Mouse (Mus musculus): ENCODE data around the gene Apbb1ip. TPM values are rescaled to one million over a fixed set of nuclear protein-coding genes. Genes with fewer than 3 reads are reported as not detected.

The Apbb1ip gene
- polyA plus RNA-seq, 1 experiment from 2014 or later, result 12.0 TPM

DNA sequence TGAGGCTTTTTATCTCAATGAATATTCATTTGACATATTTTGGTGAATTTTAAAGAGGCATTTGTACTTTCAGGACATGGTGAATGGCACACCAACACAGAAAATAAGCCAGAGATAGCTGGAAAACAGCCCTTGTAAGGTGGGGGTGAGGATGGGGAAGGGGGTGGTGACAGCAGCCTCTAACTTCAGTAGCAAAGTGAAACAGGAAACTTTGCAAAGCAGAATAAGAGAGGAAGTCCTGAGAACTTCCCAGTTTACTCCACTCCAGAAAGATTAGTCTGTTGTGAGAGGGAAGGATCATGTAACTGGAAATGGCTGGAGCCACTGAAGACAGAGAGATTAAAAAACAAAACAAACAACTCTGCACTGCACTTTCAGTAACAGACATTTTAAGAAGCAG lies 26.0 kb upstream of the Apbb1ip start:
- no peak overlapping the region for H3K27ac ChIP-seq (ENCODE audit: low read depth, low read length)
- H3K36me3 ChIP-seq (ENCODE audit: control insufficient read depth, insufficient read depth, low read length), result no peaks in the 10 kb centered on the region
- ATAC-seq (replicated peaks; ENCODE audit: low FRiP score) (no peak), DNase-seq (ENCODE audit: low spot score) (no peak)
- H3K9ac ChIP-seq (ENCODE audit: low read depth, low read length), result no peak overlapping the region
- no peaks in the 10 kb centered on the region for H3K9me3 ChIP-seq (ENCODE audit: control insufficient read depth, low read length)
- H3K4me2 ChIP-seq, result no peak overlapping the region
- no peaks in the 10 kb centered on the region for H3K4me1 ChIP-seq (replicated peaks; ENCODE audit: control insufficient read depth, insufficient read depth, low read length)
- H3K4me3 ChIP-seq (ENCODE audit: low read depth, low read length), result no peak overlapping the region
- H3K27me3 ChIP-seq (replicated peaks; ENCODE audit: control insufficient read depth, insufficient read depth, low read length), result no peaks in the 10 kb centered on the region

DNA sequence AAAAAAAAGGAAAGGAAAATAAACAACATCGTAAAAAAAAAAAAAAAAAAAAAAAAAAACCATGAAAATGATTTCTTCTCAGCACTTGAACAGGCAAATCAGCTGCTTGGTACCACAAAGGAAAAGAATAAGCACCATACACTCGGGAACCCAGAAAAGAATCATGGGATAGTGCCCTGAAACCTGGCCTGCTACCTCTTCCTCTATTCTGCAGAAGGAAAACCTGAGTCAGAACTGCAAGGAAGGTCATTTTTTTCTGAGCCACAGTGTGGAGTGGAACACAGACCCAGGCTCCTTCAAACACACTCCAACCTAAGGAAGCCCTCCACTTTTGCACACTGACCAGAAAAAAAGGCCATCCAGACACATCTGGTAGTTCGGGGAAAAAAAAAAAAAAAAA lies 24.1 kb upstream of the Apbb1ip start:
- ATAC-seq (replicated peaks; ENCODE audit: low FRiP score), result no peak
- no peak overlapping the region for H3K4me2 ChIP-seq
- 66% methylated on average over 3 of the region's 3 CpGs for WGBS
- DNase-seq (ENCODE audit: low spot score), result no peak
- no peaks in the 10 kb centered on the region for H3K27me3 ChIP-seq (replicated peaks; ENCODE audit: control insufficient read depth, insufficient read depth, low read length)
- H3K4me1 ChIP-seq (replicated peaks; ENCODE audit: control insufficient read depth, insufficient read depth, low read length), result no peaks in the 10 kb centered on the region
- H3K36me3 ChIP-seq (ENCODE audit: control insufficient read depth, insufficient read depth, low read length), result no peaks in the 10 kb centered on the region
- no peak overlapping the region for H3K4me3 ChIP-seq (ENCODE audit: low read depth, low read length)
- no peak overlapping the region for H3K27ac ChIP-seq (ENCODE audit: low read depth, low read length)
- H3K9ac ChIP-seq (ENCODE audit: low read depth, low read length), result no peak overlapping the region
- no peaks in the 10 kb centered on the region for H3K9me3 ChIP-seq (ENCODE audit: control insufficient read depth, low read length)

DNA sequence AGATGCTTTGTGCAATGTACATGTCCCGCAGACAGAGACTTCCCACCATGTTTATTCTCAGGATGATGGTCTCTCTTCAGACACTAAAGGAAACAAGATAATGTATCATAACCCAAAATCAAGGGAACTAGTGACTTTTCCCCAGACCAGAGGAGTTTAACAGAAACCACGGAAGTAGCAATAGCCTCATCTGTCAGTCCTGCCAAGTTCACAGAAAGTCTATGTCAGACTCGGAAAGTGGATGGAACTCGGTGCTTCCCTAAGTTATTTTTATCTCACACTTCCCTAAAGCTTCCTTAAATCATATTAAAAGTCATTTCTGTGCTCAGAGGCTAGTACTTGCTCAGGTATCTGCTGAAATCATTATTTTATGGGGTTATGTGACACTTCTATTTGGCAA lies 21.4 kb upstream of the Apbb1ip start:
- Histone ChIP-seq H3K9ac (ENCODE audit: low read depth, low read length) (no peak overlapping the region), H3K4me3 (ENCODE audit: low read depth, low read length) (no peak overlapping the region), H3K27me3 (replicated peaks; ENCODE audit: control insufficient read depth, insufficient read depth, low read length) (no peaks in the 10 kb centered on the region), H3K9me3 (ENCODE audit: control insufficient read depth, low read length) (no peaks in the 10 kb centered on the region), H3K4me2 (no peak overlapping the region), H3K36me3 (ENCODE audit: control insufficient read depth, insufficient read depth, low read length) (no peaks in the 10 kb centered on the region), H3K4me1 (replicated peaks; ENCODE audit: control insufficient read depth, insufficient read depth, low read length) (no peaks in the 10 kb centered on the region), H3K27ac (ENCODE audit: low read depth, low read length) (no peak overlapping the region)
- ATAC-seq (replicated peaks; ENCODE audit: low FRiP score) (no peak), DNase-seq (ENCODE audit: low spot score) (no peak)
- 30% methylated on average over 4 of the region's 4 CpGs for WGBS

DNA sequence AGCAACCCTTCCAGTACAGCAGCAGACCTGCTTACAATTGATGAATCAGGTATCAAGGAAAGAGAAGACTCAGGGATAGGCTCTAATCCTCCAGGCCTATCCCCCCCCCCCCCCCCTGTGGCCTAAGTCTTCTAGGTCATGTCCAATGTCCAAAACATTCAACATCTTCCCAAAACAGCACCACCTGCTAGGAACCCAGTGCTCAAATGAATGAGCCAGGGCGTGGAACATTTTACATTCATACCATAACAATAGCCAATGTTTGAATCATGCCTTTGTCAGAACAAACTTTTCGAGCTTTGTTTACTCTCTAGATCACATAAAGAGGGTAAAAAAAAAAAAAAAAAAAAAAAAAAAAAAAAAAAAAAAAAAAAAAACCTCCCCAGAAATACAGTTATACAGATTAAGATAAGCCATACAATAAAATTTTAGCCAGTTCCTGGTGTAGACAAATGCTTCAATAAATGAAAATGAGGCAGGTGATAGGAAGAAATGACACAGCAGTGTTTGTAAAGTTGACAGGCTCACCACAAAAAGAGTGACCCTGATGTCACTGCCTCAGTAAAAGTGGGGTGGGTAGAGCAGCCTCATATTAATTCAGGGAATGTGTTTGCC lies 20.3 kb upstream of the Apbb1ip start:
- WGBS, result 84% methylated on average over 2 of the region's 2 CpGs

DNA sequence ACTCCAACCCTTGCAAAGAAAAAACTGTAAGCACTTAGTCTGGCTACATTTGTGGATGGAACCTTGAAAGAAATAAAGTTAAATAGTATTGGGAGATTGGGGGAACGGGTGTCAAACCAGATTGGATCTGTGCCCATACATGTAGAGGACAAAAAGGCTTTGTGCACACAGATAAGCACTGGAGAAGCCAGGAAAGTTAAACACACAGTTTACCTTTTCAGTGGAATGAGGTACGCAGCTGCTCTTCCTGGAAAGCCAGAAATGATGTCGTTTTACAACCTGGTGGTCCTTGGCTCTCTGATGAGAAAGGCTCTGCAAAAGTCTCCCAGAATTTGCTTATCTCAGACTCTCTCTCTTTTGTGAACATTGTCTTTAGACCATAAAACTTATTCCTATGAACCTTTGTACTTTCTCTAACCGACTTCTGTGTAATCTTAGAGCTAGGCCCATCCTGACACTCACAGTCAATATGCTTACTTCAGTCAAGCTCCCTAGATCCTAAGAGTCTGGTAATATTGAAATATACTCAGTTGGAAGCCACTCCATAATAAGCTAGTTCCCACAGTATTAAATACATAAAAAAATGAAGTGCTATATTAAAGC lies 19.6 kb upstream of the Apbb1ip start:
- H3K4me1 ChIP-seq (replicated peaks; ENCODE audit: control insufficient read depth, insufficient read depth, low read length), result no peaks in the 10 kb centered on the region
- 62% methylated on average over 4 of the region's 4 CpGs for WGBS

More for the DNA sequence above, 20.3 kb upstream of the Apbb1ip start:
- DNase-seq (ENCODE audit: low spot score), result no peak
- no peak overlapping the region for H3K4me3 ChIP-seq (ENCODE audit: low read depth, low read length)
- ATAC-seq (replicated peaks; ENCODE audit: low FRiP score), result no peak
- no peak overlapping the region for H3K27ac ChIP-seq (ENCODE audit: low read depth, low read length)
- no peak overlapping the region for H3K4me2 ChIP-seq
- no peaks in the 10 kb centered on the region for H3K27me3 ChIP-seq (replicated peaks; ENCODE audit: control insufficient read depth, insufficient read depth, low read length)
- H3K9ac ChIP-seq (ENCODE audit: low read depth, low read length), result no peak overlapping the region
- H3K36me3 ChIP-seq (ENCODE audit: control insufficient read depth, insufficient read depth, low read length), result no peaks in the 10 kb centered on the region
- H3K9me3 ChIP-seq (ENCODE audit: control insufficient read depth, low read length), result no peaks in the 10 kb centered on the region
- no peaks in the 10 kb centered on the region for H3K4me1 ChIP-seq (replicated peaks; ENCODE audit: control insufficient read depth, insufficient read depth, low read length)

DNA sequence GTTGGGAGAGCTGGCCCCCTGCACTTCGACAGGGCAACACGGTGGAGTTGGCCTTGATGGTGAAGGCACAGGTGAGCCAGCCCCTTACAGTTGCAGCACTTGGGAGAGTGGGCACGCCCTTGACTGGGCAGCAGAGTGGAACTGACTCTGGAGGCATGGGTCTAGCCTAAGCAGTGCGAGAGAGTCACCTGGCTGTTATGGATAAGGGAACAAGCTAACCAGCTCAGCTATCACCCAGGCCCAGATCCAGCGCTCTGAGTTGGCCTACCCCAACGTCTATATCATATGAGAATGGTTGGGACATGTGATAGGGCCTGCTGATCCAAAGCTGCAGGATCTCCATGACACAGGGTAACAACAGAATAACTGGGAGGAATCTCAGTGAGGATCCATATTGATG lies 18.3 kb upstream of the Apbb1ip start:
- DNase-seq (ENCODE audit: low spot score) (no peak), ATAC-seq (replicated peaks; ENCODE audit: low FRiP score) (peak; percentile 95)
- Histone ChIP-seq H3K27ac (ENCODE audit: low read depth, low read length) (no peak overlapping the region), H3K9me3 (ENCODE audit: control insufficient read depth, low read length) (no peaks in the 10 kb centered on the region), H3K27me3 (replicated peaks; ENCODE audit: control insufficient read depth, insufficient read depth, low read length) (no peaks in the 10 kb centered on the region), H3K36me3 (ENCODE audit: control insufficient read depth, insufficient read depth, low read length) (no peaks in the 10 kb centered on the region), H3K4me3 (ENCODE audit: low read depth, low read length) (no peak overlapping the region), H3K4me2 (no peak overlapping the region), H3K9ac (ENCODE audit: low read depth, low read length) (no peak overlapping the region), H3K4me1 (replicated peaks; ENCODE audit: control insufficient read depth, insufficient read depth, low read length) (no peaks in the 10 kb centered on the region)
- 66% methylated on average over 6 of the region's 6 CpGs for WGBS

More for the DNA sequence above, 19.6 kb upstream of the Apbb1ip start:
- ATAC-seq (replicated peaks; ENCODE audit: low FRiP score) (no peak), DNase-seq (ENCODE audit: low spot score) (no peak)
- H3K27ac ChIP-seq (ENCODE audit: low read depth, low read length), result no peak overlapping the region
- H3K4me2 ChIP-seq, result no peak overlapping the region
- no peak overlapping the region for H3K4me3 ChIP-seq (ENCODE audit: low read depth, low read length)
- H3K27me3 ChIP-seq (replicated peaks; ENCODE audit: control insufficient read depth, insufficient read depth, low read length), result no peaks in the 10 kb centered on the region
- H3K9me3 ChIP-seq (ENCODE audit: control insufficient read depth, low read length), result no peaks in the 10 kb centered on the region
- no peaks in the 10 kb centered on the region for H3K36me3 ChIP-seq (ENCODE audit: control insufficient read depth, insufficient read depth, low read length)
- H3K9ac ChIP-seq (ENCODE audit: low read depth, low read length), result no peak overlapping the region

DNA sequence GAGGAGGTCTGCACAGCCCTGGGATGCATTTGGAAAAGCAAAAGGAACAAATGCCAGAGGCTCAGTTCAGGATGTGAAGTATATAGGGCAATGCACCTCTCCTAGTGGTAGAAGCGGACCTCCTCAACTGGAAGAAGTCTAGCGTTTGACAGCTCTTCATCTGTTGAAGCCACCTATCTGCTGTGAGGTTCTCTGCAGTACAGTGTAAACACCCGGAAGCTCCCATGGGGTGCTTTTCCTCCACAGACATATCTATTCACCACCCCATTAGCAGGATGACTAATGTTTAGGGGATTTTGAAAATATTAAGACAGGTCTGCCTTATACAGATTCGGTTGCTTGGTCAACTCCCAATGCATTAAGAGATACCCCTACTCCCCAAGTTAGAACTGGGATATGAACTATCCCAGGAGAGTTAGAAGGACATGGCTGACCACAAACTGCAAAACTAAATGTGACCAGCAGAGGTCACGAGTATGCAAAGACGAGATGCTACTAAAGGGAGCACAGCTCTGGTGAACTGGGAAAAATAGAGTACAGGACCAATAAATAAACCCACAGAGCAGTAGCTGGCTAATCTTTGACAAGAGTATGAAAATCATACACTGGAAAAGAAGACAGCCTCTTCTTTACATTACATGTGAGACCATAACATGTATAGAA lies 15.5 kb upstream of the Apbb1ip start:
- no peaks in the 10 kb centered on the region for H3K36me3 ChIP-seq (ENCODE audit: control insufficient read depth, insufficient read depth, low read length)
- no peak overlapping the region for H3K4me3 ChIP-seq (ENCODE audit: low read depth, low read length)
- no peak overlapping the region for H3K4me2 ChIP-seq
- no peaks in the 10 kb centered on the region for H3K27me3 ChIP-seq (replicated peaks; ENCODE audit: control insufficient read depth, insufficient read depth, low read length)
- H3K27ac ChIP-seq (ENCODE audit: low read depth, low read length), result no peak overlapping the region
- ATAC-seq (replicated peaks; ENCODE audit: low FRiP score), result no peak; the same call in 1 of the 2 replicates
- no peak overlapping the region for H3K9ac ChIP-seq (ENCODE audit: low read depth, low read length)
- no peak for DNase-seq (ENCODE audit: low spot score)
- 32% methylated on average over 6 of the region's 6 CpGs for WGBS
- no peaks in the 10 kb centered on the region for H3K9me3 ChIP-seq (ENCODE audit: control insufficient read depth, low read length)
- H3K4me1 ChIP-seq (replicated peaks; ENCODE audit: control insufficient read depth, insufficient read depth, low read length), result no peaks in the 10 kb centered on the region

DNA sequence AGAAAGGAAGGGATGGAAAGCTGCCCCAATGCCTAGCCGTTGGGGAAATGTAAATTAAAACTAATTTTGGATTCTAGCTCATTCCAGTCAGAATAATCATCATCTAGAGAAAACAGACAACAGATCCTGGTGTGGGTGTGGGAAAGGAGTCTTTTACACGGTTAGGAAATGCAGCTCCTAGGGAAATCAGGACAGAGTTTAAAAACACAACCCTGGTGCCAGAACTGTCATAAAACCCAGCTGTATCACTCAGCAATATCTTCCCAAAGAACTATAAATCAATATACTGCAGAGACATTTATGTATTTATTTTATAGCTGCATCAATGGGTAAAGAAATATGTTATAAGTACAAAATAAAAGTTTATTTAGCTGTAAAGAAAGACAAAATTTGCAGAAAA lies 13.4 kb upstream of the Apbb1ip start:
- ATAC-seq (replicated peaks; ENCODE audit: low FRiP score), result no peak
- no peaks in the 10 kb centered on the region for H3K4me1 ChIP-seq (replicated peaks; ENCODE audit: control insufficient read depth, insufficient read depth, low read length)
- 51% methylated on average over 2 of the region's 2 CpGs for WGBS
- no peak overlapping the region for H3K27ac ChIP-seq (ENCODE audit: low read depth, low read length)
- no peaks in the 10 kb centered on the region for H3K9me3 ChIP-seq (ENCODE audit: control insufficient read depth, low read length)
- H3K4me3 ChIP-seq (ENCODE audit: low read depth, low read length), result no peak overlapping the region
- no peak overlapping the region for H3K4me2 ChIP-seq
- H3K9ac ChIP-seq (ENCODE audit: low read depth, low read length), result no peak overlapping the region
- DNase-seq (ENCODE audit: low spot score), result no peak
- no peaks in the 10 kb centered on the region for H3K27me3 ChIP-seq (replicated peaks; ENCODE audit: control insufficient read depth, insufficient read depth, low read length)
- no peaks in the 10 kb centered on the region for H3K36me3 ChIP-seq (ENCODE audit: control insufficient read depth, insufficient read depth, low read length)

DNA sequence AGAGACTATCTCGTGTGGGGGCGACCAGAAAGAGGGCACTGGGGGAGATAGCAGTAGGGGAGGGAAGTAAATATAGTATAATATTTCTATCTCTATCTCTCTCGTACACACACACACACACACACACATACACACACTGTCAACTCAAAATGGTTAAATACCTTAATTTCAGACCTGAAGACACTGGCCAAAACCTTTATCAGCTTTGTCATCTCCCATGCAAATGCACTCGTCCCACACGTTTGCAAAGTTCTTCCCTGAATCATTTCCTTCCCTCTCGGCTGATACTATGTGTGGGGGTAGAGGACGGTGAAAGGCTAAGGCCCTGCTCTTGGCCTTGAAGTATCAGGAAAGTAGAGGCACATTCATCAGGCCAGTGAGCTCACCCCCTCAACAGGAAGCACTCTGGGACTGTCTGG lies 12.8 kb upstream of the Apbb1ip start:
- WGBS, result 31% methylated on average over 7 of the region's 7 CpGs
- no peaks in the 10 kb centered on the region for H3K4me1 ChIP-seq (replicated peaks; ENCODE audit: control insufficient read depth, insufficient read depth, low read length)
- no peak overlapping the region for H3K4me3 ChIP-seq (ENCODE audit: low read depth, low read length)
- no peaks in the 10 kb centered on the region for H3K27me3 ChIP-seq (replicated peaks; ENCODE audit: control insufficient read depth, insufficient read depth, low read length)
- no peak overlapping the region for H3K27ac ChIP-seq (ENCODE audit: low read depth, low read length)
- H3K9me3 ChIP-seq (ENCODE audit: control insufficient read depth, low read length), result no peaks in the 10 kb centered on the region
- H3K36me3 ChIP-seq (ENCODE audit: control insufficient read depth, insufficient read depth, low read length), result no peaks in the 10 kb centered on the region
- DNase-seq (ENCODE audit: low spot score), result no peak
- ATAC-seq (replicated peaks; ENCODE audit: low FRiP score), result no peak
- H3K4me2 ChIP-seq, result no peak overlapping the region
- no peak overlapping the region for H3K9ac ChIP-seq (ENCODE audit: low read depth, low read length)
